Mouse (Mus musculus) forebrain, embryonic 11.5 days (tissue): ENCODE results near the gene Gstm5. TPM values are rescaled to one million over a fixed set of nuclear protein-coding genes. Genes with fewer than 3 reads are reported as not detected.

Experiments
- ATAC-seq: fragments of 200-750 bp; cut with Nextera tagmentation; replicated peaks from 2 replicates; pipeline ENCODE4 v1.8.0; 2017; ENCODE audit warnings: moderate TSS enrichment; ENCODE audit not compliant: low FRiP score
- DNase-seq: peaks from one replicate; pipeline ENCODE4 v3.0.0-alpha.2; 2017; ENCODE audit warnings: low spot score
- H3K27ac ChIP-seq: fragments of 300-500 bp; sonication (generic); 2 replicates; pipeline ENCODE4 v1.5.1; 2014; ENCODE audit warnings: low read depth, low read length
- H3K27me3 ChIP-seq: fragments of 300-500 bp; sonication (generic); 2 replicates; pipeline ENCODE4 v1.6.1; 2014; ENCODE audit warnings: mild to moderate bottlenecking, low read length, mixed read lengths; ENCODE audit not compliant: control insufficient read depth, insufficient read depth
- H3K36me3 ChIP-seq: fragments of 300-500 bp; sonication (generic); 2 replicates; pipeline ENCODE4 v1.6.1; 2014; ENCODE audit warnings: mild to moderate bottlenecking, low read length, moderate library complexity, mixed read lengths; ENCODE audit not compliant: control insufficient read depth, insufficient read depth
- H3K4me1 ChIP-seq: fragments of 300-500 bp; sonication (generic); replicated peaks from 2 replicates; pipeline ENCODE4 v1.6.1; 2014; ENCODE audit warnings: low read length, mixed read lengths; ENCODE audit not compliant: control insufficient read depth, insufficient read depth
- H3K4me2 ChIP-seq: fragments of 300-500 bp; sonication (generic); 2 replicates; pipeline ENCODE4 v1.6.1; 2014; ENCODE audit warnings: low read depth, mild to moderate bottlenecking, low read length, moderate library complexity, mixed read lengths; ENCODE audit not compliant: severe bottlenecking
- H3K4me3 ChIP-seq: fragments of 300-500 bp; sonication (generic); 2 replicates; pipeline ENCODE4 v1.5.1; 2014; ENCODE audit warnings: low read depth, low read length
- H3K9ac ChIP-seq: fragments of 300-500 bp; sonication (generic); 2 replicates; pipeline ENCODE4 v1.6.1; 2014; ENCODE audit warnings: low read length
- H3K9me3 ChIP-seq: fragments of 300-500 bp; sonication (generic); 2 replicates; pipeline ENCODE4 v1.6.1; 2016; ENCODE audit warnings: low read length, mixed read lengths; ENCODE audit not compliant: control insufficient read depth
- WGBS: fragments of 180-500 bp; shearing (Covaris S2); extraction: QIAGEN DNeasy Blood & Tissue Kit; methylation state at CpG from one replicate; pipeline ENCODE4 v1.1.7; 2014; 5-methylcytosine and 5-hydroxymethylcytosine counted together
- polyA plus RNA-seq: library from polyadenylated mRNA; unstranded; fragments of >200 nt; fragmentation: Nextera tagmentation; extraction: Ambion mirVana; gene quantifications from 2 replicates; pipeline ENCODE4 v1.2.1, GENCODE M21; 2014

Gene Gstm5
- polyA plus RNA-seq, 1 experiment from 2014 or later: 222 TPM

- Histone ChIP-seq H3K27me3 (no peaks in the 10 kb centered on the region), H3K4me3 (no peak overlapping the region), H3K9me3 (no peaks in the 10 kb centered on the region), H3K36me3 (no peaks in the 10 kb centered on the region), H3K27ac (no peak overlapping the region), H3K9ac (no peak overlapping the region), H3K4me1 (no peaks in the 10 kb centered on the region), H3K4me2 (no peak overlapping the region)
- WGBS: 61% methylated on average over 7 of the region's 7 CpGs
- peak; percentile 75; the same call in 1 of the 2 replicates for ATAC-seq
- no peak for DNase-seq
Measured at GRCm38 (mm10) chr3:107917783-107918408, 22.3 kb downstream of the Gstm5 start.

GRCm38 (mm10) chr3:107920348-107920747, 24.7 kb downstream of the Gstm5 start:
- Histone ChIP-seq H3K4me2 (no peak overlapping the region), H3K9me3 (no peaks in the 10 kb centered on the region), H3K4me3 (no peak overlapping the region), H3K27me3 (no peaks in the 10 kb centered on the region), H3K27ac (no peak overlapping the region), H3K36me3 (no peaks in the 10 kb centered on the region), H3K9ac (no peak overlapping the region), H3K4me1 (no peaks in the 10 kb centered on the region)
- DNase-seq (no peak), ATAC-seq (no peak)
- WGBS: 91% methylated on average over 5 of the region's 5 CpGs

GRCm38 (mm10) chr3:107925335-107925734, 29.7 kb downstream of the Gstm5 start:
- Histone ChIP-seq H3K4me2 (no peak overlapping the region), H3K9me3 (no peaks in the 10 kb centered on the region), H3K27me3 (no peaks in the 10 kb centered on the region), H3K36me3 (no peaks in the 10 kb centered on the region), H3K27ac (no peak overlapping the region), H3K4me3 (no peak overlapping the region), H3K9ac (no peak overlapping the region), H3K4me1 (no peaks in the 10 kb centered on the region)
- 90% methylated on average over 3 of the region's 3 CpGs for WGBS
- no peak for DNase-seq
- ATAC-seq: no peak

GRCm38 (mm10) chr3:107927841-107928240, 32.2 kb downstream of the Gstm5 start:
- Histone ChIP-seq H3K9me3 (no peaks in the 10 kb centered on the region), H3K27me3 (no peaks in the 10 kb centered on the region), H3K9ac (no peak overlapping the region), H3K4me1 (no peaks in the 10 kb centered on the region; the same call in 1 of the 2 replicates), H3K4me3 (no peak overlapping the region), H3K36me3 (no peaks in the 10 kb centered on the region), H3K27ac (no peak overlapping the region), H3K4me2 (no peak overlapping the region)
- no peak for DNase-seq
- no peak for ATAC-seq
- 88% methylated on average over 3 of the region's 3 CpGs for WGBS

GRCm38 (mm10) chr3:107928691-107929090, 33.1 kb downstream of the Gstm5 start:
- no peak for ATAC-seq
- H3K4me2 ChIP-seq: no peak overlapping the region
- H3K36me3 ChIP-seq: no peaks in the 10 kb centered on the region
- H3K27me3 ChIP-seq: no peaks in the 10 kb centered on the region
- no peak for DNase-seq
- 90% methylated on average over 11 of the region's 11 CpGs for WGBS
- no peak overlapping the region for H3K9ac ChIP-seq
- no peak overlapping the region for H3K4me3 ChIP-seq
- no peaks in the 10 kb centered on the region; the same call in 1 of the 2 replicates for H3K4me1 ChIP-seq
- no peak overlapping the region for H3K27ac ChIP-seq
- no peaks in the 10 kb centered on the region for H3K9me3 ChIP-seq

- Histone ChIP-seq H3K4me2 (no peak overlapping the region), H3K36me3 (no peaks in the 10 kb centered on the region), H3K27ac (no peak overlapping the region), H3K9me3 (no peaks in the 10 kb centered on the region), H3K4me3 (no peak overlapping the region), H3K4me1 (no peaks in the 10 kb centered on the region; the same call in 1 of the 2 replicates), H3K9ac (no peak overlapping the region), H3K27me3 (no peaks in the 10 kb centered on the region)
- 90% methylated on average over 4 of the region's 4 CpGs for WGBS
- ATAC-seq: no peak
- no peak for DNase-seq
Measured at GRCm38 (mm10) chr3:107929243-107929642, 33.6 kb downstream of the Gstm5 start.

GRCm38 (mm10) chr3:107929731-107930130, 34.1 kb downstream of the Gstm5 start:
- no peak overlapping the region for H3K4me2 ChIP-seq
- no peaks in the 10 kb centered on the region for H3K27me3 ChIP-seq
- no peaks in the 10 kb centered on the region; the same call in 1 of the 2 replicates for H3K4me1 ChIP-seq
- H3K9ac ChIP-seq: no peak overlapping the region
- H3K36me3 ChIP-seq: no peaks in the 10 kb centered on the region
- DNase-seq (no peak), ATAC-seq (no peak)
- no peaks in the 10 kb centered on the region for H3K9me3 ChIP-seq
- H3K4me3 ChIP-seq: no peak overlapping the region
- no peak overlapping the region for H3K27ac ChIP-seq
- WGBS: 91% methylated on average over 4 of the region's 4 CpGs

GRCm38 (mm10) chr3:107931134-107931533, 35.5 kb downstream of the Gstm5 start:
- H3K36me3 ChIP-seq: no peaks in the 10 kb centered on the region
- WGBS: 68% methylated on average over 2 of the region's 2 CpGs
- H3K4me1 ChIP-seq: no peaks in the 10 kb centered on the region; the same call in 1 of the 2 replicates
- DNase-seq: no peak
- H3K9ac ChIP-seq: peak overlapping the region; percentile 47; the same call in 1 of the 2 replicates
- no peaks in the 10 kb centered on the region for H3K27me3 ChIP-seq
- peak overlapping the region; percentile 64 for H3K27ac ChIP-seq
- peak overlapping the region; percentile 54 for H3K4me2 ChIP-seq
- no peaks in the 10 kb centered on the region for H3K9me3 ChIP-seq
- H3K4me3 ChIP-seq: peak overlapping the region; percentile 22
- no peak; the same call in 1 of the 2 replicates for ATAC-seq

GRCm38 (mm10) chr3:107931670-107932069, 36.0 kb downstream of the Gstm5 start, which contains the start of gene Gstm7:
Gstm7 (minus strand) TSS chr3:107931817.
- H3K4me2 ChIP-seq: peak within 1 kb of the TSS; percentile 54
- peak within 1 kb of the TSS; percentile 22 for H3K4me3 ChIP-seq
- H3K36me3 ChIP-seq: no peaks in the 10 kb centered on the region
- peak within 1 kb of the TSS; percentile 47; the same call in 1 of the 2 replicates for H3K9ac ChIP-seq
- DNase-seq: peak; percentile 99
- no peaks in the 10 kb centered on the region for H3K9me3 ChIP-seq
- no peaks in the 10 kb centered on the region for H3K27me3 ChIP-seq
- WGBS: 4% methylated on average over 10 of the region's 10 CpGs
- H3K4me1 ChIP-seq: no peaks in the 10 kb centered on the region; the same call in 1 of the 2 replicates
- ATAC-seq: peak; percentile 98
- H3K27ac ChIP-seq: peak within 1 kb of the TSS; percentile 64
